ENCODE assay signal across 7 mouse cellular contexts in the genomic region with DNA sequence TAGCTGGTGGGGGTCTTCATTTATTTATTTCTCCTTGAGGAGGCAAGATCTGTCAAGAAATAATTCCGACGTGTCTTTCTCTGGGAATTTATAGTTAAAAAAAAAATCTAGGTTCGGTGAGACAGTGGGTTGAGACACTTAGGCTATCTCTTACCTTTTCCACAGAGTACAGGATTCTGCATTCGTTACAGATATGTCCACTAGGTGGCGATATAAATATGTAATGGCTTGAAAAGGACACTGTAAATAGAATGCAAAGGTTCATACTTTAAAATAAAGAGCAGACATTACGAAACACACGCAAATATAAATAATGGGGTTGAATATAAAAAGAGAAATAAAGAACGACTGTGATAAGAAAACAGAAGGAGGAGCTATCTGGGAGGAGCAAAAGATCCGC.
DNase-seq lines count a peak whose midpoint lies in the region; ATAC-seq lines count a peak whose summit lies in the region.

No protein-coding gene starts in this region.

- peak; percentile 29 for DNase-seq in left cerebral cortex, adult 11 months (ENCODE audit: low spot score)
- no peak for DNase-seq in left cerebral cortex, adult 18-20 months (ENCODE audit: low spot score in 2 of 2)
- peak; percentile 55 for DNase-seq in R1 (ENCODE audit: low read depth, low spot score)
- DNase-seq in embryonic facial prominence, embryonic 14.5 days (ENCODE audit: low spot score), result peak; percentile 70
- no peak for DNase-seq in ovary, postnatal 36 days (ENCODE audit: low spot score)
- DNase-seq in adrenal gland, adult 18-20 months (ENCODE audit: low spot score in 2 of 2), result no peak

- no peaks in the 10 kb centered on the region for H3K9me3 ChIP-seq in embryonic facial prominence, embryonic 14.5 days (ENCODE audit: control insufficient read depth, low read length)

- H3K9ac ChIP-seq in embryonic facial prominence, embryonic 14.5 days (ENCODE audit: low read depth, low read length), result no peak overlapping the region

- no peak overlapping the region for H3K4me3 ChIP-seq in embryonic facial prominence, embryonic 14.5 days (ENCODE audit: low read depth, low read length)

- WGBS in embryonic facial prominence, embryonic 14.5 days, result 17% methylated on average over 9 of the region's 9 CpGs

- no peaks in the 10 kb centered on the region for H3K27me3 ChIP-seq in embryonic facial prominence, embryonic 14.5 days (replicated peaks; ENCODE audit: control insufficient read depth, insufficient read depth, low read length)

- no peaks in the 10 kb centered on the region for H3K4me1 ChIP-seq in embryonic facial prominence, embryonic 14.5 days (ENCODE audit: control insufficient read depth, insufficient read depth, low read length)

- peak; percentile 77 for ATAC-seq in embryonic facial prominence, embryonic 14.5 days (ENCODE audit: low read depth)
- ATAC-seq in megakaryocyte progenitor cell, adult 5-6 weeks (replicated peaks; ENCODE audit: poor library complexity), result peak; percentile 69

- no peaks in the 10 kb centered on the region for H3K36me3 ChIP-seq in embryonic facial prominence, embryonic 14.5 days (ENCODE audit: control insufficient read depth, insufficient read depth, low read length)

- H3K4me2 ChIP-seq in embryonic facial prominence, embryonic 14.5 days (ENCODE audit: low read depth, low read length), result no peak overlapping the region

- no peak overlapping the region for H3K27ac ChIP-seq in embryonic facial prominence, embryonic 14.5 days (replicated peaks; ENCODE audit: low read depth, low read length)

Comparison
In these comparisons a context has a peak if more than half of its experiments do, and no peak if none do; other contexts are left out.
1. DNase-seq: peak in left cerebral cortex, adult 11 months (single experiment), R1 (single experiment) and embryonic facial prominence, embryonic 14.5 days (single experiment); none in left cerebral cortex, adult 18-20 months (0 of 2), ovary, postnatal 36 days (single experiment) and adrenal gland, adult 18-20 months (0 of 2).